Mouse (Mus musculus) megakaryocyte, embryonic 14.5 days (primary cell): ENCODE data around the gene Slc5a2.

ENCODE experiments used
- FLI1 ChIP-seq: IDR thresholded peaks from 2 replicates; pipeline ENCODE4 v1.6.1; 2012; ENCODE audit warnings: low read length, inconsistent platforms, mixed read lengths
- GATA1 ChIP-seq: IDR thresholded peaks from 3 replicates; pipeline ENCODE4 v1.6.1; 2012; ENCODE audit warnings: mixed read lengths, low read length, inconsistent platforms, borderline replicate concordance

GRCm38 (mm10) chr7:128266056-128266455, 599 bp downstream of the Slc5a2 start:
- TF ChIP-seq GATA1 = no peak
- TF ChIP-seq FLI1 = no peak
